Mouse (Mus musculus) bone marrow macrophage, adult 2 months (primary cell): ENCODE data around the gene Zfp97. TPM values are rescaled to one million over a fixed set of nuclear protein-coding genes. Genes with fewer than 3 reads are reported as not detected.
"Not testable (repeated sequence)": the region's sequence is repeated elsewhere in the genome, so short reads cannot be mapped to it uniquely, and the experiment has no call there.

Experiments
- H3K27ac ChIP-seq: 2 replicates; pipeline ENCODE4 v1.5.1; 2012; ENCODE audit warnings: low read depth, low read length; ENCODE audit not compliant: insufficient read depth
- H3K4me1 ChIP-seq: 2 replicates; pipeline ENCODE4 v1.6.1; 2012; ENCODE audit warnings: low read length; ENCODE audit not compliant: control insufficient read depth, insufficient read depth
- H3K4me3 ChIP-seq: 2 replicates; pipeline ENCODE4 v1.5.1; 2012; ENCODE audit warnings: mild to moderate bottlenecking, low read length, moderate library complexity; ENCODE audit not compliant: insufficient read depth
- CTCF ChIP-seq: IDR thresholded peaks from 2 replicates; pipeline ENCODE4 v1.5.1; 2012; ENCODE audit warnings: low read depth, mild to moderate bottlenecking, low read length, moderate library complexity
- POLR2A ChIP-seq: IDR thresholded peaks from 2 replicates; pipeline ENCODE4 v1.6.1; 2012; ENCODE audit warnings: mild to moderate bottlenecking, low read depth, low read length, borderline replicate concordance
- polyA plus RNA-seq: library from polyadenylated mRNA; stranded (reverse); fragments of >200 nt; gene quantifications from 2 replicates; pipeline ENCODE4 v1.2.4, GENCODE M21; 2012; ENCODE audit not compliant: missing spikeins, insufficient read depth, insufficient read length

Zfp97 gene
- 5.2 and 8.1 TPM in 2 replicates for polyA plus RNA-seq

GRCm38 (mm10) chr17:17120830-17121502 lies at the start of gene Zfp97:
Gene Zfp97, plus strand, starts transcription at chr17:17121415.
- not testable (repeated sequence) for H3K4me1 ChIP-seq, H3K27ac ChIP-seq, H3K4me3 ChIP-seq

GRCm38 (mm10) chr17:17178757-17179413 lies 57.7 kb downstream of the Zfp97 start:
- H3K4me3 ChIP-seq, H3K27ac ChIP-seq, H3K4me1 ChIP-seq: not testable (repeated sequence)

- not testable (repeated sequence) for H3K4me1 ChIP-seq, H3K27ac ChIP-seq, H3K4me3 ChIP-seq
Observed at GRCm38 (mm10) chr17:17194761-17195160, 73.5 kb downstream of the Zfp97 start.

GRCm38 (mm10) chr17:17195178-17195577 lies 74.0 kb downstream of the Zfp97 start:
- H3K27ac ChIP-seq, result no peak overlapping the region
- no peak for TF ChIP-seq CTCF
- no peak for TF ChIP-seq POLR2A
- no peak overlapping the region for H3K4me3 ChIP-seq
- no peaks in the 10 kb centered on the region for H3K4me1 ChIP-seq

- H3K4me3 ChIP-seq, H3K27ac ChIP-seq, H3K4me1 ChIP-seq: not testable (repeated sequence)
Observed at GRCm38 (mm10) chr17:17196111-17196510, 74.9 kb downstream of the Zfp97 start.

Other genes starting within 250 kb of the Zfp97 start
- 1.5 and 2.6 TPM in 2 replicates for gene Zfp960, start 57.3 kb upstream of the Zfp97 start, polyA plus RNA-seq